Mouse (Mus musculus): ENCODE results near the gene Spdye4a. TPM values are rescaled to one million over a fixed set of nuclear protein-coding genes. Genes with fewer than 3 reads are reported as not detected.
"Not testable (repeated sequence)": the region's sequence is repeated elsewhere in the genome, so short reads cannot be mapped to it uniquely, and the experiment has no call there.

The Spdye4a gene
- total and polyA plus RNA-seq, 3 experiments, result not detected

- peaks cover 17% of the 10 kb centered on the region for H3K27me3 ChIP-seq (replicated peaks)
- no peak for TF ChIP-seq SMC3 (IDR thresholded peaks at IDR 0.05; ENCODE audit: low read depth, low read length)
- TF ChIP-seq SIN3A (IDR thresholded peaks at IDR 0.05; ENCODE audit: low read length), result no peak
- no peak for TF ChIP-seq TBP (conservative IDR thresholded peaks at IDR 0.05; ENCODE audit: low read depth, low read length)
- TF ChIP-seq CTCF (conservative IDR thresholded peaks at IDR 0.05 in 1 of 2, IDR thresholded peaks at IDR 0.05 in 1 of 2; ENCODE audit: low read depth in 2 of 2, low read length in 2 of 2), result no peak
- no peak for TF ChIP-seq PAX5 (IDR thresholded peaks at IDR 0.05; ENCODE audit: low read length)
- no peak for TF ChIP-seq RCOR1 (conservative IDR thresholded peaks at IDR 0.05; ENCODE audit: low read depth, low read length)
- no peak for TF ChIP-seq IRF4 (IDR thresholded peaks at IDR 0.05; ENCODE audit: low read depth, low read length)
- TF ChIP-seq UBTF (IDR thresholded peaks at IDR 0.05; ENCODE audit: low read depth, low read length), result no peak
- no peak for TF ChIP-seq USF2 (conservative IDR thresholded peaks at IDR 0.05; ENCODE audit: low read depth, low read length)
- TF ChIP-seq ETS1 (conservative IDR thresholded peaks at IDR 0.05; ENCODE audit: low read depth, low read length), result no peak
- in situ Hi-C loops (cut with MboI; ENCODE audit: low pct_ligation_motif_present, low pct_unique_long_range_greater_than_20kb, low sequenced_read_pairs), result no loop called here
- no peak overlapping the region for H3K9ac ChIP-seq (ENCODE audit: insufficient read depth, low read depth)
- dilution Hi-C loops (cut with MboI; ENCODE audit: extremely low pct_ligation_motif_present, extremely low pct_unique_long_range_greater_than_20kb, low sequenced_read_pairs), result no loop called here
- no peaks in the 10 kb centered on the region for H3K4me1 ChIP-seq (ENCODE audit: control insufficient read depth in 1 of 2, insufficient read depth in 2 of 2)
- H3K36me3 ChIP-seq (replicated peaks in 1 of 2; ENCODE audit: control insufficient read depth in 1 of 2, insufficient read depth in 1 of 2, low read length in 1 of 2), result no peaks in the 10 kb centered on the region
- no peak overlapping the region for H3K27ac ChIP-seq (ENCODE audit: insufficient read depth, low read depth)
- DNase-seq (ENCODE audit: extremely low read depth), result no peak
- H3K79me2 ChIP-seq (replicated peaks; ENCODE audit: control insufficient read depth, extremely low read depth, insufficient read depth, poor library complexity, severe bottlenecking), result no peaks in the 10 kb centered on the region
- H3K4me2 ChIP-seq (ENCODE audit: insufficient read depth, low read depth, poor library complexity, severe bottlenecking), result no peak overlapping the region
- H3K9me3 ChIP-seq (replicated peaks; ENCODE audit: low read length), result no peaks in the 10 kb centered on the region
- no peak overlapping the region for H3K4me3 ChIP-seq (replicated peaks in 1 of 3; ENCODE audit: low read depth in 2 of 3, low read length in 2 of 3, poor library complexity in 1 of 3)
Measured at GRCm38 (mm10) chr5:143195166-143195565, 31.5 kb downstream of the Spdye4a start.

- H3K4me3 ChIP-seq (replicated peaks in 1 of 3; ENCODE audit: low read depth in 2 of 3, low read length in 2 of 3, poor library complexity in 1 of 3); H3K27ac ChIP-seq (ENCODE audit: insufficient read depth, low read depth); H3K9ac ChIP-seq (ENCODE audit: insufficient read depth, low read depth); H3K36me3 ChIP-seq (replicated peaks in 1 of 2; ENCODE audit: control insufficient read depth in 1 of 2, insufficient read depth in 1 of 2, low read length in 1 of 2); H3K4me1 ChIP-seq (ENCODE audit: control insufficient read depth in 1 of 2, insufficient read depth in 2 of 2); dilution Hi-C loops (cut with MboI; ENCODE audit: extremely low pct_ligation_motif_present, extremely low pct_unique_long_range_greater_than_20kb, low sequenced_read_pairs); H3K4me2 ChIP-seq (ENCODE audit: insufficient read depth, low read depth, poor library complexity, severe bottlenecking); in situ Hi-C loops (cut with MboI; ENCODE audit: low pct_ligation_motif_present, low pct_unique_long_range_greater_than_20kb, low sequenced_read_pairs); H3K9me3 ChIP-seq (replicated peaks; ENCODE audit: low read length); DNase-seq (ENCODE audit: extremely low read depth); H3K79me2 ChIP-seq (replicated peaks; ENCODE audit: control insufficient read depth, extremely low read depth, insufficient read depth, poor library complexity, severe bottlenecking): not testable (repeated sequence)
- H3K27me3 ChIP-seq (replicated peaks), result peaks cover 17% of the 10 kb centered on the region
Measured at GRCm38 (mm10) chr5:143194747-143195146, 31.9 kb downstream of the Spdye4a start.

- in situ Hi-C loops (cut with MboI; ENCODE audit: low pct_ligation_motif_present, low pct_unique_long_range_greater_than_20kb, low sequenced_read_pairs), result no loop called here
- Histone ChIP-seq H3K79me2 (replicated peaks; ENCODE audit: control insufficient read depth, extremely low read depth, insufficient read depth, poor library complexity, severe bottlenecking) (no peaks in the 10 kb centered on the region), H3K4me2 (ENCODE audit: insufficient read depth, low read depth, poor library complexity, severe bottlenecking) (no peak overlapping the region), H3K4me3 (replicated peaks in 1 of 3; ENCODE audit: low read depth in 2 of 3, low read length in 2 of 3, poor library complexity in 1 of 3) (no peak overlapping the region), H3K9me3 (replicated peaks; ENCODE audit: low read length) (no peaks in the 10 kb centered on the region), H3K36me3 (replicated peaks in 1 of 2; ENCODE audit: control insufficient read depth in 1 of 2, insufficient read depth in 1 of 2, low read length in 1 of 2) (no peaks in the 10 kb centered on the region), H3K27ac (ENCODE audit: insufficient read depth, low read depth) (no peak overlapping the region), H3K9ac (ENCODE audit: insufficient read depth, low read depth) (no peak overlapping the region), H3K4me1 (ENCODE audit: control insufficient read depth in 1 of 2, insufficient read depth in 2 of 2) (no peaks in the 10 kb centered on the region), H3K27me3 (replicated peaks) (peaks cover 17% of the 10 kb centered on the region)
- dilution Hi-C loops (cut with MboI; ENCODE audit: extremely low pct_ligation_motif_present, extremely low pct_unique_long_range_greater_than_20kb, low sequenced_read_pairs), result no loop called here
- TF ChIP-seq ELF1 (IDR thresholded peaks at IDR 0.05; ENCODE audit: low read depth, low read length), result no peak
- no peak for TF ChIP-seq CHD2 (IDR thresholded peaks at IDR 0.05; ENCODE audit: low read length)
- TF ChIP-seq MAFK (IDR thresholded peaks at IDR 0.05; ENCODE audit: insufficient replicate concordance, low read length), result no peak
- TF ChIP-seq ETS1 (conservative IDR thresholded peaks at IDR 0.05; ENCODE audit: low read depth, low read length), result no peak
- no peak for TF ChIP-seq NELFE (IDR thresholded peaks at IDR 0.05; ENCODE audit: low read depth, low read length)
- TF ChIP-seq BHLHE40 (IDR thresholded peaks at IDR 0.05; ENCODE audit: low read depth, low read length), result no peak
- TF ChIP-seq HCFC1 (IDR thresholded peaks at IDR 0.05; ENCODE audit: low read depth, low read length), result no peak
- TF ChIP-seq USF2 (conservative IDR thresholded peaks at IDR 0.05; ENCODE audit: low read depth, low read length), result no peak
- no peak for TF ChIP-seq IRF4 (IDR thresholded peaks at IDR 0.05; ENCODE audit: low read depth, low read length)
- no peak for TF ChIP-seq ZMIZ1 (IDR thresholded peaks at IDR 0.05; ENCODE audit: low read depth, low read length)
- TF ChIP-seq EP300 (IDR thresholded peaks at IDR 0.05; ENCODE audit: low read length), result no peak
- TF ChIP-seq POLR2A (IDR thresholded peaks at IDR 0.05; ENCODE audit: low read depth, low read length), result no peak
- TF ChIP-seq ZKSCAN1 (IDR thresholded peaks at IDR 0.05; ENCODE audit: borderline replicate concordance, low read depth, low read length), result no peak
- TF ChIP-seq USF1 (IDR thresholded peaks at IDR 0.05; ENCODE audit: low read depth, low read length), result no peak
- TF ChIP-seq GABPA (IDR thresholded peaks at IDR 0.05; ENCODE audit: insufficient replicate concordance, low read depth, low read length), result no peak
- no peak for TF ChIP-seq TBP (conservative IDR thresholded peaks at IDR 0.05; ENCODE audit: low read depth, low read length)
- TF ChIP-seq MAX (IDR thresholded peaks at IDR 0.05; ENCODE audit: low read length), result no peak
- no peak for TF ChIP-seq MAZ (IDR thresholded peaks at IDR 0.05; ENCODE audit: low read depth, low read length)
- TF ChIP-seq MYC (IDR thresholded peaks at IDR 0.05; ENCODE audit: low read depth, low read length), result no peak
- TF ChIP-seq E2F4 (IDR thresholded peaks at IDR 0.05; ENCODE audit: insufficient replicate concordance, low read depth, low read length), result no peak
- no peak for DNase-seq (ENCODE audit: extremely low read depth)
Measured at GRCm38 (mm10) chr5:143192806-143193205, 33.9 kb downstream of the Spdye4a start.

Data from CH12.LX (cell line).